Comparison of ENCODE assay signal across 8 mouse cellular contexts in genomic region chr7:19473875-19474443, GRCm38 (mm10). TPM values are rescaled to one million over a fixed set of nuclear protein-coding genes. Genes with fewer than 3 reads are reported as not detected.
DNase-seq lines count a peak whose midpoint lies in the region; ATAC-seq and TF ChIP-seq lines count a peak whose summit lies in the region.

No protein-coding gene starts in this region.

- under 1% methylated on average over 89 of the region's 89 CpGs for WGBS in hindbrain, embryonic 10.5 days
- WGBS in lung, embryonic 16.5 days: 0% methylated on average over 32 of the region's 89 CpGs

- no peaks in the 10 kb centered on the region for H3K27me3 ChIP-seq in ES-Bruce4 (ENCODE audit: control insufficient read depth, insufficient read depth, low read length, poor library complexity, severe bottlenecking)
- H3K27me3 ChIP-seq in hindbrain, embryonic 10.5 days (ENCODE audit: insufficient read depth, poor library complexity, severe bottlenecking): peaks cover 99% of the 10 kb centered on the region
- peaks cover 48% of the 10 kb centered on the region for H3K27me3 ChIP-seq in lung, embryonic 16.5 days (ENCODE audit: control insufficient read depth, insufficient read depth, low read depth, low read length)

- H3K4me1 ChIP-seq in ES-Bruce4 (ENCODE audit: control insufficient read depth, insufficient read depth, low read length): no peaks in the 10 kb centered on the region
- peaks cover 28% of the 10 kb centered on the region for H3K4me1 ChIP-seq in hindbrain, embryonic 10.5 days (replicated peaks)
- H3K4me1 ChIP-seq in lung, embryonic 16.5 days (replicated peaks; ENCODE audit: control insufficient read depth, insufficient read depth, low read length): peaks cover 20% of the 10 kb centered on the region; the same call in 1 of the 2 replicates

- TF ChIP-seq POLR2A in ES-Bruce4 (IDR thresholded peaks at IDR 0.05; ENCODE audit: insufficient read depth, low read length): no peak

- H3K27ac ChIP-seq in ES-Bruce4 (ENCODE audit: insufficient read depth, low read length): no peak overlapping the region
- H3K27ac ChIP-seq in hindbrain, embryonic 10.5 days: peak overlapping the region; percentile 82
- H3K27ac ChIP-seq in lung, embryonic 16.5 days (ENCODE audit: low read length): peak overlapping the region; percentile 44

- no peak for TF ChIP-seq CTCF in ES-Bruce4 (IDR thresholded peaks at IDR 0.05; ENCODE audit: low read depth, low read length)

- peak overlapping the region; percentile 96 for H3K4me2 ChIP-seq in lung, embryonic 16.5 days (ENCODE audit: low read depth, low read length)

- ATAC-seq in lung, embryonic 16.5 days (ENCODE audit: low read depth): peak; percentile 89

- no peaks in the 10 kb centered on the region for H3K9me3 ChIP-seq in ES-Bruce4 (replicated peaks; ENCODE audit: control insufficient read depth, insufficient read depth, low read length, poor library complexity, severe bottlenecking)
- H3K9me3 ChIP-seq in hindbrain, embryonic 10.5 days: 0 out of 2 replicates have a peak, but pooled peaks cover 2% of the 10 kb centered on the region
- H3K9me3 ChIP-seq in lung, embryonic 16.5 days (ENCODE audit: control insufficient read depth, low read length): no peaks in the 10 kb centered on the region

- H3K9ac ChIP-seq in ES-Bruce4 (ENCODE audit: low read depth, poor library complexity, severe bottlenecking): peak overlapping the region; percentile 62
- peak overlapping the region; percentile 79 for H3K9ac ChIP-seq in lung, embryonic 16.5 days (ENCODE audit: low read length)

- no peak for TF ChIP-seq EP300 in ES-Bruce4 (IDR thresholded peaks at IDR 0.05; ENCODE audit: insufficient read depth, low read depth, low read length)

- no peaks in the 10 kb centered on the region for H3K36me3 ChIP-seq in ES-Bruce4 (ENCODE audit: control insufficient read depth, insufficient read depth, low read length, poor library complexity, severe bottlenecking)
- H3K36me3 ChIP-seq in hindbrain, embryonic 10.5 days: no peaks in the 10 kb centered on the region
- no peaks in the 10 kb centered on the region for H3K36me3 ChIP-seq in lung, embryonic 16.5 days (ENCODE audit: control insufficient read depth, insufficient read depth, low read length)

- peak overlapping the region; percentile 56 for H3K4me3 ChIP-seq in ES-Bruce4 (ENCODE audit: low read depth, low read length)
- peak overlapping the region; percentile 61 for H3K4me3 ChIP-seq in hindbrain, embryonic 10.5 days
- peak overlapping the region; percentile 61 for H3K4me3 ChIP-seq in lung, embryonic 16.5 days (ENCODE audit: low read length)

- peak; percentile 68 for DNase-seq in cerebellum, adult 9-10 months
- DNase-seq in frontal cortex, postnatal 10 days (ENCODE audit: low spot score in 2 of 2): peak; percentile 56 to 76
- DNase-seq in hindbrain, embryonic 10.5 days (ENCODE audit: low spot score): peak; percentile 68
- peak; percentile 57 to 75 for DNase-seq in layer of hippocampus, postnatal 25 days (ENCODE audit: extremely low spot score in 1 of 2, low spot score in 1 of 2)
- DNase-seq in ovary, postnatal 14 days (ENCODE audit: low spot score): peak; percentile 63
- peak; percentile 66 for DNase-seq in thymus, postnatal 14 days

RNA-seq across cellular contexts. Expression of gene Exoc3l2, which starts 10.8 kb away (rescaled TPM):
- 3.0 and 3.8 TPM in 2 replicates for polyA plus RNA-seq in ES-Bruce4 (2011; ENCODE audit: insufficient read depth, insufficient read length, low read depth, missing spikeins)
- 0.39 and 0.80 TPM in 2 replicates for polyA plus RNA-seq in hindbrain, embryonic 10.5 days (2016; fragmentation: Nextera tagmentation; extraction: Ambion mirVana)
- total RNA-seq in layer of hippocampus, postnatal 25 days (2021): under 1 TPM; 0.37 to 0.38 TPM
- 0.72 and 1.1 TPM in 2 replicates for polyA plus RNA-seq in lung, embryonic 16.5 days (2015; fragmentation: Nextera tagmentation; extraction: Ambion mirVana)

RNA-seq across cellular contexts. Expression of gene Mark4, which starts 15.3 kb away (rescaled TPM):
- 33.1 and 33.3 TPM in 2 replicates for polyA plus RNA-seq in ES-Bruce4 (2011; ENCODE audit: insufficient read depth, insufficient read length, low read depth, missing spikeins)
- polyA plus RNA-seq in hindbrain, embryonic 10.5 days (2016; fragmentation: Nextera tagmentation; extraction: Ambion mirVana): 9.3 and 13.6 TPM in 2 replicates
- total RNA-seq in layer of hippocampus, postnatal 25 days (2021): 100 to 1,000 TPM in 1 of 2 experiments, 10 to 100 TPM in 1; 92.8 to 105 TPM
- 5.2 TPM in 2 replicates for polyA plus RNA-seq in lung, embryonic 16.5 days (2015; fragmentation: Nextera tagmentation; extraction: Ambion mirVana)

RNA-seq across cellular contexts. Expression of gene Bloc1s3, which starts 34.2 kb away (rescaled TPM):
- 5.7 and 6.9 TPM in 2 replicates for polyA plus RNA-seq in ES-Bruce4 (2011; ENCODE audit: insufficient read depth, insufficient read length, low read depth, missing spikeins)
- polyA plus RNA-seq in hindbrain, embryonic 10.5 days (2016; fragmentation: Nextera tagmentation; extraction: Ambion mirVana): 2.4 and 3.8 TPM in 2 replicates
- total RNA-seq in layer of hippocampus, postnatal 25 days (2021): 1 to 10 TPM; 6.0 to 7.1 TPM
- polyA plus RNA-seq in lung, embryonic 16.5 days (2015; fragmentation: Nextera tagmentation; extraction: Ambion mirVana): 1.4 TPM in 2 replicates

RNA-seq across cellular contexts. Expression of gene Trappc6a, which starts 34.2 kb away (rescaled TPM):
- polyA plus RNA-seq in ES-Bruce4 (2011; ENCODE audit: insufficient read depth, insufficient read length, low read depth, missing spikeins): 23.5 and 33.6 TPM in 2 replicates
- 68.8 and 71.4 TPM in 2 replicates for polyA plus RNA-seq in hindbrain, embryonic 10.5 days (2016; fragmentation: Nextera tagmentation; extraction: Ambion mirVana)
- 10 to 100 TPM; 20.1 to 21.1 TPM for total RNA-seq in layer of hippocampus, postnatal 25 days (2021)
- 104 and 111 TPM in 2 replicates for polyA plus RNA-seq in lung, embryonic 16.5 days (2015; fragmentation: Nextera tagmentation; extraction: Ambion mirVana)

RNA-seq across cellular contexts. Expression of gene Nkpd1, which starts 43.7 kb away (rescaled TPM):
- 0.23 and 0.34 TPM in 2 replicates for polyA plus RNA-seq in ES-Bruce4 (2011; ENCODE audit: insufficient read depth, insufficient read length, low read depth, missing spikeins)
- polyA plus RNA-seq in hindbrain, embryonic 10.5 days (2016; fragmentation: Nextera tagmentation; extraction: Ambion mirVana): 0.09 and 0.10 TPM in 2 replicates
- total RNA-seq in layer of hippocampus, postnatal 25 days (2021): under 1 TPM; 0.49 to 0.66 TPM
- polyA plus RNA-seq in lung, embryonic 16.5 days (2015; fragmentation: Nextera tagmentation; extraction: Ambion mirVana): 0.16 TPM in 1 of 2 replicates, not detected in the other
